Mouse (Mus musculus) lung, postnatal 0 days (tissue): Measurements from ENCODE around the gene Pld5.
A peak's percentile ranks its signal among the peaks of the same experiment; 100 is the strongest.

Experiments
- CTCF ChIP-seq: IDR thresholded peaks from 2 replicates; pipeline ENCODE4 v1.5.1; 2016; ENCODE audit warnings: antibody characterized with exemption, mild to moderate bottlenecking
- EP300 ChIP-seq: IDR thresholded peaks from 2 replicates; pipeline ENCODE4 v1.6.1; 2016; ENCODE audit warnings: antibody characterized with exemption, mild to moderate bottlenecking, control low read depth

DNA sequence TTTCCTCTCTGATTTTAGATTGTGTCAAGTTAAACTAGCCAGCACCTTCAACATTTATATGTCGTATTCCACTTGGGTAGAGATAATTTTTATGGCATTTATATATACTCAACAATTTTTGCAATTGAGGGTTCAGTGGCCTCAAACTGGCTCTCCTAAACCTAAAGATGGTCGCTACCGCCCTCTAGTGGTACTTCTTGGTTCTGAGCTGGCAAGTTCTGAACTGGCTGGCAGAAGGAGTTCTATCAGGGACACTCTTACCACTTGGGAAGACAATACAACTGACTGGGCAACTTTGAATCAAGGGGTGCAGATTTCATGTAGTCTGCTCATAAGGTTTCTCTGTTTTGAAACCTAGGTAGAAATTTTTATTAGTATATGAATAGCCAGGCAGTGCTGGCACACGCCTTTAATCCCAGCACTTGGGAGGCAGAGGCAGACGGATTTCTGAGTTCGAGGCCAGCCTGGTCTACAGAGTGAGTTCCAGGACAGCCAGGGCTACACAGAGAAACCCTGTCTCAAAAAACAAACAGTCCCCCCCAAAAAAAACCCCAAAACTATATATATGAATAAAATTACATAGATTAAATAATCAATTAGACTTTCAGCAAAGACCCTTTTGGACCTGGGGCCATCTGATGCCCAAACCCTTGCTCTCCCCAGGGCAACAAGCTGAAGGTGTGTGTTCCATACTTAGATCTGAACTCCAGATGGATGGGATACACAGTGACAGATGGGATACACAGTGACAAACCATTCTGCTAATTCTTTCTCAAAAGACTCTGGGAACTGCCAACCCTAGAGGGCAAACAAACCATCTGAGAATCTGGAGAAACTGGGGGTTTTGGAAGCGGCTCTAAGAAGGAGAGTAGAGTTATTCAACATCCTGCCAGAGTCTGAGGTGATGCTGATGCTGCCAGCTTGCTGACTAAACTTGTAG is 351.0 kb downstream of the Pld5 start:
- peak; percentile 85 for TF ChIP-seq CTCF
- TF ChIP-seq EP300, result no peak
